Mouse (Mus musculus): ENCODE data around the gene Stk32c. TPM values are rescaled to one million over a fixed set of nuclear protein-coding genes. Genes with fewer than 3 reads are reported as not detected.

The Stk32c gene
- polyA plus RNA-seq, 1 experiment: 3.2 TPM

GRCm38 (mm10) chr7:139130361-139130760 lies 82.7 kb downstream of the Stk32c start:
- no peaks in the 10 kb centered on the region for H3K27me3 ChIP-seq (replicated peaks; ENCODE audit: control insufficient read depth, insufficient read depth, low read length)
- no peak for DNase-seq
- H3K36me3 ChIP-seq (ENCODE audit: control insufficient read depth, insufficient read depth, low read length): no peaks in the 10 kb centered on the region
- no peak for TF ChIP-seq POLR2A (IDR thresholded peaks at IDR 0.05; ENCODE audit: low read depth, low read length)
- TF ChIP-seq CTCF (conservative IDR thresholded peaks at IDR 0.05; ENCODE audit: insufficient read depth, insufficient read length, low read depth, low read length): no peak
- H3K4me1 ChIP-seq (ENCODE audit: control insufficient read depth, insufficient read depth, low read length): no peaks in the 10 kb centered on the region
- H3K27ac ChIP-seq (ENCODE audit: insufficient read depth, low read depth, low read length): no peak overlapping the region
- H3K4me3 ChIP-seq (ENCODE audit: insufficient read depth, low read depth, low read length): no peak overlapping the region
- 54% methylated on average over 6 of the region's 6 CpGs for WGBS

- TF ChIP-seq CTCF (conservative IDR thresholded peaks at IDR 0.05; ENCODE audit: insufficient read depth, insufficient read length, low read depth, low read length) (no peak), POLR2A (IDR thresholded peaks at IDR 0.05; ENCODE audit: low read depth, low read length) (no peak)
- Histone ChIP-seq H3K36me3 (ENCODE audit: control insufficient read depth, insufficient read depth, low read length) (no peaks in the 10 kb centered on the region), H3K4me3 (ENCODE audit: insufficient read depth, low read depth, low read length) (no peak overlapping the region), H3K27me3 (replicated peaks; ENCODE audit: control insufficient read depth, insufficient read depth, low read length) (no peaks in the 10 kb centered on the region), H3K4me1 (ENCODE audit: control insufficient read depth, insufficient read depth, low read length) (no peaks in the 10 kb centered on the region), H3K27ac (ENCODE audit: insufficient read depth, low read depth, low read length) (no peak overlapping the region)
- DNase-seq: no peak
- WGBS: 85% methylated on average over 4 of the region's 4 CpGs
These were observed 84.1 kb downstream of the Stk32c start for GRCm38 (mm10) chr7:139128994-139129393.

GRCm38 (mm10) chr7:139126549-139126948 lies 86.6 kb downstream of the Stk32c start:
- no peak overlapping the region for H3K27ac ChIP-seq (ENCODE audit: insufficient read depth, low read depth, low read length)
- no peaks in the 10 kb centered on the region for H3K36me3 ChIP-seq (ENCODE audit: control insufficient read depth, insufficient read depth, low read length)
- H3K27me3 ChIP-seq (replicated peaks; ENCODE audit: control insufficient read depth, insufficient read depth, low read length): no peaks in the 10 kb centered on the region
- H3K4me3 ChIP-seq (ENCODE audit: insufficient read depth, low read depth, low read length): no peak overlapping the region
- WGBS: 85% methylated on average over 7 of the region's 7 CpGs
- no peaks in the 10 kb centered on the region for H3K4me1 ChIP-seq (ENCODE audit: control insufficient read depth, insufficient read depth, low read length)
- TF ChIP-seq POLR2A (IDR thresholded peaks at IDR 0.05; ENCODE audit: low read depth, low read length) (no peak), CTCF (conservative IDR thresholded peaks at IDR 0.05; ENCODE audit: insufficient read depth, insufficient read length, low read depth, low read length) (no peak)
- DNase-seq: no peak

- TF ChIP-seq CTCF (conservative IDR thresholded peaks at IDR 0.05; ENCODE audit: insufficient read depth, insufficient read length, low read depth, low read length): no peak
- 66% methylated on average over 4 of the region's 4 CpGs for WGBS
These were observed 87.2 kb downstream of the Stk32c start for GRCm38 (mm10) chr7:139125881-139126280.

GRCm38 (mm10) chr7:139119775-139120153 lies 93.3 kb downstream of the Stk32c start:
- H3K27ac ChIP-seq (ENCODE audit: insufficient read depth, low read depth, low read length): no peak overlapping the region
- WGBS: 76% methylated on average over 2 of the region's 2 CpGs
- H3K4me3 ChIP-seq (ENCODE audit: insufficient read depth, low read depth, low read length): no peak overlapping the region
- DNase-seq: no peak
- H3K27me3 ChIP-seq (replicated peaks; ENCODE audit: control insufficient read depth, insufficient read depth, low read length): no peaks in the 10 kb centered on the region
- H3K36me3 ChIP-seq (ENCODE audit: control insufficient read depth, insufficient read depth, low read length): no peaks in the 10 kb centered on the region
- TF ChIP-seq POLR2A (IDR thresholded peaks at IDR 0.05; ENCODE audit: low read depth, low read length) (no peak), CTCF (conservative IDR thresholded peaks at IDR 0.05; ENCODE audit: insufficient read depth, insufficient read length, low read depth, low read length) (no peak)
- no peaks in the 10 kb centered on the region for H3K4me1 ChIP-seq (ENCODE audit: control insufficient read depth, insufficient read depth, low read length)

More at GRCm38 (mm10) chr7:139125881-139126280, 87.2 kb downstream of the Stk32c start:
- Histone ChIP-seq H3K36me3 (ENCODE audit: control insufficient read depth, insufficient read depth, low read length) (no peaks in the 10 kb centered on the region), H3K4me3 (ENCODE audit: insufficient read depth, low read depth, low read length) (no peak overlapping the region), H3K27ac (ENCODE audit: insufficient read depth, low read depth, low read length) (no peak overlapping the region), H3K4me1 (ENCODE audit: control insufficient read depth, insufficient read depth, low read length) (no peaks in the 10 kb centered on the region), H3K27me3 (replicated peaks; ENCODE audit: control insufficient read depth, insufficient read depth, low read length) (no peaks in the 10 kb centered on the region)
- DNase-seq: no peak

GRCm38 (mm10) chr7:139119152-139119774 lies 93.8 kb downstream of the Stk32c start:
- no peak overlapping the region for H3K27ac ChIP-seq (ENCODE audit: insufficient read depth, low read depth, low read length)
- H3K27me3 ChIP-seq (replicated peaks; ENCODE audit: control insufficient read depth, insufficient read depth, low read length): no peaks in the 10 kb centered on the region
- no peaks in the 10 kb centered on the region for H3K36me3 ChIP-seq (ENCODE audit: control insufficient read depth, insufficient read depth, low read length)
- H3K4me3 ChIP-seq (ENCODE audit: insufficient read depth, low read depth, low read length): no peak overlapping the region
- no peaks in the 10 kb centered on the region for H3K4me1 ChIP-seq (ENCODE audit: control insufficient read depth, insufficient read depth, low read length)
- peak; percentile 86 for DNase-seq
- TF ChIP-seq CTCF (conservative IDR thresholded peaks at IDR 0.05; ENCODE audit: insufficient read depth, insufficient read length, low read depth, low read length) (peak; percentile 94), POLR2A (IDR thresholded peaks at IDR 0.05; ENCODE audit: low read depth, low read length) (no peak)
- WGBS: 37% methylated on average over 13 of the region's 13 CpGs

GRCm38 (mm10) chr7:139107908-139108650 lies 105.0 kb downstream of the Stk32c start:
- Histone ChIP-seq H3K4me1 (ENCODE audit: control insufficient read depth, insufficient read depth, low read length) (no peaks in the 10 kb centered on the region), H3K27ac (ENCODE audit: insufficient read depth, low read depth, low read length) (no peak overlapping the region), H3K27me3 (replicated peaks; ENCODE audit: control insufficient read depth, insufficient read depth, low read length) (no peaks in the 10 kb centered on the region), H3K4me3 (ENCODE audit: insufficient read depth, low read depth, low read length) (no peak overlapping the region), H3K36me3 (ENCODE audit: control insufficient read depth, insufficient read depth, low read length) (no peaks in the 10 kb centered on the region)
- DNase-seq: no peak
- no peak for TF ChIP-seq CTCF (conservative IDR thresholded peaks at IDR 0.05; ENCODE audit: insufficient read depth, insufficient read length, low read depth, low read length)
- no peak for TF ChIP-seq POLR2A (IDR thresholded peaks at IDR 0.05; ENCODE audit: low read depth, low read length)
- 82% methylated on average over 9 of the region's 9 CpGs for WGBS
